Mouse (Mus musculus) embryonic facial prominence, embryonic 14.5 days (tissue): Measurements from ENCODE around the gene Lipc. TPM values are rescaled to one million over a fixed set of nuclear protein-coding genes. Genes with fewer than 3 reads are reported as not detected.
A peak's percentile ranks its signal among the peaks of the same experiment; 100 is the strongest.

Experiments used
- ATAC-seq: fragments of 200-750 bp; cut with Nextera tagmentation; 2 replicates; pipeline ENCODE4 v1.8.0; 2017; ENCODE audit warnings: low read depth, moderate number of reproducible peaks, moderate TSS enrichment
- DNase-seq: peaks from one replicate; pipeline ENCODE4 v3.0.0-alpha.2; 2015; ENCODE audit warnings: low spot score
- H3K27ac ChIP-seq: fragments of 300-500 bp; sonication (generic); replicated peaks from 2 replicates; pipeline ENCODE4 v1.5.1; 2014; ENCODE audit warnings: low read depth, mild to moderate bottlenecking, low read length, moderate library complexity
- H3K27me3 ChIP-seq: fragments of 300-500 bp; sonication (generic); replicated peaks from 2 replicates; pipeline ENCODE4 v1.6.1; 2014; ENCODE audit warnings: low read length; ENCODE audit not compliant: control insufficient read depth, insufficient read depth
- H3K36me3 ChIP-seq: fragments of 300-500 bp; sonication (generic); 2 replicates; pipeline ENCODE4 v1.6.1; 2014; ENCODE audit warnings: low read length, mixed read lengths; ENCODE audit not compliant: control insufficient read depth, insufficient read depth
- H3K4me1 ChIP-seq: fragments of 300-500 bp; sonication (generic); 2 replicates; pipeline ENCODE4 v1.6.1; 2014; ENCODE audit warnings: antibody characterized with exemption, low read length; ENCODE audit not compliant: control insufficient read depth, insufficient read depth
- H3K4me2 ChIP-seq: fragments of 300-500 bp; sonication (generic); 2 replicates; pipeline ENCODE4 v1.6.1; 2014; ENCODE audit warnings: low read depth, mild to moderate bottlenecking, low read length, moderate library complexity, mixed read lengths
- H3K4me3 ChIP-seq: fragments of 300-500 bp; sonication (generic); 2 replicates; pipeline ENCODE4 v1.5.1; 2014; ENCODE audit warnings: low read depth, mild to moderate bottlenecking, low read length
- H3K9ac ChIP-seq: fragments of 300-500 bp; sonication (generic); 2 replicates; pipeline ENCODE4 v1.6.1; 2014; ENCODE audit warnings: low read depth, mild to moderate bottlenecking, low read length, moderate library complexity, mixed read lengths
- H3K9me3 ChIP-seq: fragments of 300-500 bp; sonication (generic); 2 replicates; pipeline ENCODE4 v1.6.1; 2016; ENCODE audit warnings: low read length; ENCODE audit not compliant: control insufficient read depth
- WGBS: fragments of 180-500 bp; shearing (Covaris S2); extraction: QIAGEN DNeasy Blood & Tissue Kit; methylation state at CpG from one replicate; pipeline ENCODE4 v1.1.7; 2014; 5-methylcytosine and 5-hydroxymethylcytosine counted together
- polyA plus RNA-seq: library from polyadenylated mRNA; unstranded; fragments of >200 nt; fragmentation: Nextera tagmentation; extraction: Ambion mirVana; gene quantifications from 2 replicates; pipeline ENCODE4 v1.2.1, GENCODE M21; 2014

Lipc gene
- polyA plus RNA-seq, 1 experiment from 2014 or later = 0.79 TPM

- H3K27me3 ChIP-seq = no peaks in the 10 kb centered on the region
- ATAC-seq = no peak
Measured at GRCm38 (mm10) chr9:70872675-70873074, 79.4 kb downstream of the Lipc start.

GRCm38 (mm10) chr9:70870326-70870725 is 81.7 kb downstream of the Lipc start:
- Histone ChIP-seq H3K4me2 (no peak overlapping the region), H3K4me1 (no peaks in the 10 kb centered on the region), H3K27me3 (no peaks in the 10 kb centered on the region), H3K9me3 (no peaks in the 10 kb centered on the region), H3K27ac (no peak overlapping the region), H3K9ac (no peak overlapping the region), H3K4me3 (no peak overlapping the region), H3K36me3 (no peaks in the 10 kb centered on the region)
- 96% methylated on average over 4 of the region's 4 CpGs for WGBS
- ATAC-seq = no peak
- DNase-seq = no peak

More at GRCm38 (mm10) chr9:70872675-70873074, 79.4 kb downstream of the Lipc start:
- no peak overlapping the region for H3K27ac ChIP-seq
- no peak for DNase-seq
- no peak overlapping the region for H3K4me3 ChIP-seq
- H3K9me3 ChIP-seq = no peaks in the 10 kb centered on the region
- H3K4me1 ChIP-seq = no peaks in the 10 kb centered on the region
- 82% methylated on average over 8 of the region's 8 CpGs for WGBS
- H3K36me3 ChIP-seq = no peaks in the 10 kb centered on the region
- H3K9ac ChIP-seq = no peak overlapping the region
- no peak overlapping the region for H3K4me2 ChIP-seq

GRCm38 (mm10) chr9:70869169-70869873 is 82.7 kb downstream of the Lipc start:
- H3K27me3 ChIP-seq = no peaks in the 10 kb centered on the region
- peak; percentile 14 for DNase-seq
- WGBS = 73% methylated on average over 5 of the region's 5 CpGs
- ATAC-seq = no peak; the same call in 1 of the 2 replicates
- H3K9ac ChIP-seq = no peak overlapping the region
- H3K9me3 ChIP-seq = no peaks in the 10 kb centered on the region
- H3K4me3 ChIP-seq = no peak overlapping the region
- no peak overlapping the region for H3K4me2 ChIP-seq
- H3K36me3 ChIP-seq = no peaks in the 10 kb centered on the region
- H3K4me1 ChIP-seq = no peaks in the 10 kb centered on the region
- no peak overlapping the region for H3K27ac ChIP-seq

GRCm38 (mm10) chr9:70867381-70867780 is 84.6 kb downstream of the Lipc start:
- Histone ChIP-seq H3K27me3 (no peaks in the 10 kb centered on the region), H3K36me3 (no peaks in the 10 kb centered on the region), H3K9ac (no peak overlapping the region), H3K27ac (no peak overlapping the region), H3K4me1 (peaks cover 5% of the 10 kb centered on the region; the same call in 1 of the 2 replicates), H3K4me2 (no peak overlapping the region), H3K9me3 (no peaks in the 10 kb centered on the region), H3K4me3 (no peak overlapping the region)
- DNase-seq (no peak), ATAC-seq (no peak)
- 86% methylated on average over 4 of the region's 4 CpGs for WGBS

GRCm38 (mm10) chr9:70864039-70864438 is 88.0 kb downstream of the Lipc start:
- no peaks in the 10 kb centered on the region for H3K27me3 ChIP-seq
- DNase-seq (no peak), ATAC-seq (no peak)
- no peak overlapping the region for H3K27ac ChIP-seq
- H3K4me1 ChIP-seq = peaks cover 5% of the 10 kb centered on the region; the same call in 1 of the 2 replicates
- no peaks in the 10 kb centered on the region for H3K9me3 ChIP-seq
- H3K9ac ChIP-seq = no peak overlapping the region
- no peak overlapping the region for H3K4me3 ChIP-seq
- no peaks in the 10 kb centered on the region for H3K36me3 ChIP-seq
- 53% methylated on average over 8 of the region's 8 CpGs for whole genome bisulfite sequencing
- H3K4me2 ChIP-seq = no peak overlapping the region

GRCm38 (mm10) chr9:70863299-70863698 is 88.7 kb downstream of the Lipc start:
- peaks cover 5% of the 10 kb centered on the region; the same call in 1 of the 2 replicates for H3K4me1 ChIP-seq
- 0 out of 2 replicates have a peak overlapping the region, but pooled peaks have one; percentile 41 for H3K27ac ChIP-seq
- H3K4me3 ChIP-seq = no peak overlapping the region
- no peaks in the 10 kb centered on the region for H3K27me3 ChIP-seq
- 0 out of 2 replicates have a peak, but pooled peaks have one; percentile 37 for ATAC-seq
- H3K9me3 ChIP-seq = no peaks in the 10 kb centered on the region
- H3K9ac ChIP-seq = no peak overlapping the region
- WGBS = 22% methylated on average over 8 of the region's 8 CpGs
- DNase-seq = peak; percentile 58
- no peak overlapping the region for H3K4me2 ChIP-seq
- no peaks in the 10 kb centered on the region for H3K36me3 ChIP-seq

GRCm38 (mm10) chr9:70859233-70859632 is 92.8 kb downstream of the Lipc start:
- H3K4me2 ChIP-seq = no peak overlapping the region
- H3K36me3 ChIP-seq = no peaks in the 10 kb centered on the region
- H3K27me3 ChIP-seq = no peaks in the 10 kb centered on the region
- H3K9me3 ChIP-seq = no peaks in the 10 kb centered on the region
- H3K4me1 ChIP-seq = peaks cover 5% of the 10 kb centered on the region; the same call in 1 of the 2 replicates
- 60% methylated on average over 5 of the region's 5 CpGs for WGBS
- no peak overlapping the region for H3K4me3 ChIP-seq
- DNase-seq (no peak), ATAC-seq (no peak)
- H3K9ac ChIP-seq = no peak overlapping the region
- H3K27ac ChIP-seq = no peak overlapping the region

- no peaks in the 10 kb centered on the region for H3K36me3 ChIP-seq
- no peaks in the 10 kb centered on the region for H3K4me1 ChIP-seq
- no peaks in the 10 kb centered on the region for H3K9me3 ChIP-seq
- DNase-seq (peak; percentile 54), ATAC-seq (no peak; the same call in 1 of the 2 replicates)
- no peak overlapping the region for H3K4me3 ChIP-seq
- H3K27me3 ChIP-seq = no peaks in the 10 kb centered on the region
- H3K9ac ChIP-seq = no peak overlapping the region
- no peak overlapping the region for H3K27ac ChIP-seq
- 76% methylated on average over 6 of the region's 6 CpGs for WGBS
- no peak overlapping the region for H3K4me2 ChIP-seq
Measured at GRCm38 (mm10) chr9:70855868-70856267, 96.2 kb downstream of the Lipc start.

- Histone ChIP-seq H3K9ac (no peak overlapping the region), H3K27me3 (no peaks in the 10 kb centered on the region), H3K36me3 (no peaks in the 10 kb centered on the region), H3K4me1 (no peaks in the 10 kb centered on the region), H3K4me2 (no peak overlapping the region), H3K4me3 (no peak overlapping the region), H3K9me3 (no peaks in the 10 kb centered on the region), H3K27ac (no peak overlapping the region)
- WGBS = 72% methylated on average over 6 of the region's 6 CpGs
- no peak for DNase-seq
- no peak for ATAC-seq
Measured at GRCm38 (mm10) chr9:70854950-70855349, 97.1 kb downstream of the Lipc start.
